Mouse (Mus musculus): ENCODE results near the gene Gm7137. TPM values are rescaled to one million over a fixed set of nuclear protein-coding genes. Genes with fewer than 3 reads are reported as not detected.
"Not testable (repeated sequence)": the region's sequence is repeated elsewhere in the genome, so short reads cannot be mapped to it uniquely, and the experiment has no call there.

The Gm7137 gene
- polyA plus RNA-seq, 1 experiment, result not detected

- TF ChIP-seq MYOG (IDR thresholded peaks at IDR 0.05; ENCODE audit: control insufficient read depth in 1 of 3, insufficient read depth in 1 of 3, insufficient read length in 2 of 3, low read depth in 2 of 3) (no peak), MYOD1 (IDR thresholded peaks at IDR 0.05; ENCODE audit: control insufficient read depth in 1 of 3, insufficient read length in 2 of 3, low read depth in 2 of 3) (no peak)
- H3K27me3 ChIP-seq (ENCODE audit: control insufficient read depth, insufficient read depth, insufficient read length), result peaks cover 14% of the 10 kb centered on the region
- H3K36me3 ChIP-seq (ENCODE audit: control insufficient read depth, insufficient read depth), result no peaks in the 10 kb centered on the region
- no peaks in the 10 kb centered on the region for H3K79me2 ChIP-seq (ENCODE audit: control insufficient read depth, insufficient read depth)
- H3K4me2 ChIP-seq (ENCODE audit: low read depth), result no peak overlapping the region
- H3K4me3 ChIP-seq, result no peak overlapping the region
- no peak overlapping the region for H3ac ChIP-seq (ENCODE audit: control insufficient read depth, insufficient read length)
Observed at GRCm38 (mm10) chr10:77797677-77798076, 9.7 kb upstream of the Gm7137 start.

DNA sequence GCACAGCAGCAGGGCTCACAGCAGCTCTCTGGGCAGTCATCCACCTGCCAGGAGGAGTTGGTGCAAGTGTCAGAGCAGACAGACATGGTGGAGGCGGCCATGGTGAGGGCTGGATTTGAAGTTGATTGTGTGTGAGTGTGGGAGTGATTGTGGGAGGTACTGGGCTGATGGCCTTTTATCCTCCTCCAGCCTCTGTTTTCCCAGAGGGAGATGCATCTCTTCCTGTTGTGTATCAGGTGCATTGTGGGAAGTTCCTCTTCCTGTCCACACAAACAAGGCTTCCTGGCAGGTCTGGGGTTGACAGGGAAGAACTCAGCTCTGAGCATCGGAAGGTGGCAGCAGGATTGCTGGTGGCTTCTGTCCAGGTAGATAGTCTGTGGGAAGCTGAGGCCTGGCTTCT lies 7.0 kb upstream of the Gm7137 start, which contains the start of gene Gm9639:
Gene Gm9639, minus strand, starts transcription at position 101 of the 400 bp plus-strand sequence.
- H3K27me3 ChIP-seq (ENCODE audit: control insufficient read depth, insufficient read depth, insufficient read length), result peaks cover 14% of the 10 kb centered on the region
- H3K4me3 ChIP-seq, result no peak within 1 kb of the TSS
- H3K4me2 ChIP-seq (ENCODE audit: low read depth), result no peak within 1 kb of the TSS
- H3K79me2 ChIP-seq (ENCODE audit: control insufficient read depth, insufficient read depth), result no peaks in the 10 kb centered on the region
- no peak within 1 kb of the TSS for H3ac ChIP-seq (ENCODE audit: control insufficient read depth, insufficient read length)
- H3K36me3 ChIP-seq (ENCODE audit: control insufficient read depth, insufficient read depth), result no peaks in the 10 kb centered on the region
- TF ChIP-seq CEBPB (IDR thresholded peaks at IDR 0.05; ENCODE audit: insufficient read depth, poor library complexity, severe bottlenecking), result no peak
- no peak for TF ChIP-seq REST (IDR thresholded peaks at IDR 0.05; ENCODE audit: insufficient read depth, insufficient read length)
- no peak for TF ChIP-seq POLR2A (IDR thresholded peaks at IDR 0.05; ENCODE audit: insufficient read length, low read depth)
- no peak for TF ChIP-seq TCF3 (IDR thresholded peaks at IDR 0.05; ENCODE audit: insufficient read length, low read depth)
- no peak for TF ChIP-seq MYOD1 (IDR thresholded peaks at IDR 0.05; ENCODE audit: control insufficient read depth in 1 of 3, insufficient read length in 2 of 3, low read depth in 2 of 3)
- no peak for TF ChIP-seq MYOG (IDR thresholded peaks at IDR 0.05; ENCODE audit: control insufficient read depth in 1 of 3, insufficient read depth in 1 of 3, insufficient read length in 2 of 3, low read depth in 2 of 3)
- no peak for TF ChIP-seq TCF12 (IDR thresholded peaks at IDR 0.05; ENCODE audit: insufficient read depth, poor library complexity, severe bottlenecking)
- TF ChIP-seq SRF (IDR thresholded peaks at IDR 0.05; ENCODE audit: control insufficient read depth, insufficient read length, low read depth), result no peak
- no peak for TF ChIP-seq MAX (IDR thresholded peaks at IDR 0.05; ENCODE audit: low read depth)
- TF ChIP-seq E2F4 (IDR thresholded peaks at IDR 0.05; ENCODE audit: insufficient read depth), result no peak
- no peak for TF ChIP-seq POLR2AphosphoS2 (IDR thresholded peaks at IDR 0.05; ENCODE audit: insufficient read length, low read depth)
- TF ChIP-seq USF1 (IDR thresholded peaks at IDR 0.05; ENCODE audit: low read depth), result no peak

- H3K4me2 ChIP-seq (ENCODE audit: low read depth), result no peak overlapping the region
- no peaks in the 10 kb centered on the region for H3K36me3 ChIP-seq (ENCODE audit: control insufficient read depth, insufficient read depth)
- no peak overlapping the region for H3K4me3 ChIP-seq
- TF ChIP-seq POLR2AphosphoS2 (IDR thresholded peaks at IDR 0.05; ENCODE audit: insufficient read length, low read depth), result no peak
- no peak for TF ChIP-seq REST (IDR thresholded peaks at IDR 0.05; ENCODE audit: insufficient read depth, insufficient read length)
- no peak for TF ChIP-seq POLR2A (IDR thresholded peaks at IDR 0.05; ENCODE audit: insufficient read length, low read depth)
- no peak for TF ChIP-seq CEBPB (IDR thresholded peaks at IDR 0.05; ENCODE audit: insufficient read depth, poor library complexity, severe bottlenecking)
- no peak for TF ChIP-seq E2F4 (IDR thresholded peaks at IDR 0.05; ENCODE audit: insufficient read depth)
- no peak for TF ChIP-seq MYOG (IDR thresholded peaks at IDR 0.05; ENCODE audit: control insufficient read depth in 1 of 3, insufficient read depth in 1 of 3, insufficient read length in 2 of 3, low read depth in 2 of 3)
- TF ChIP-seq MYOD1 (IDR thresholded peaks at IDR 0.05; ENCODE audit: control insufficient read depth in 1 of 3, insufficient read length in 2 of 3, low read depth in 2 of 3), result no peak
- no peaks in the 10 kb centered on the region for H3K79me2 ChIP-seq (ENCODE audit: control insufficient read depth, insufficient read depth)
- peaks cover 6% of the 10 kb centered on the region for H3K27me3 ChIP-seq (ENCODE audit: control insufficient read depth, insufficient read depth, insufficient read length)
- no peak overlapping the region for H3ac ChIP-seq (ENCODE audit: control insufficient read depth, insufficient read length)
Observed at GRCm38 (mm10) chr10:77788621-77789020, 621 bp upstream of the Gm7137 start.

DNA sequence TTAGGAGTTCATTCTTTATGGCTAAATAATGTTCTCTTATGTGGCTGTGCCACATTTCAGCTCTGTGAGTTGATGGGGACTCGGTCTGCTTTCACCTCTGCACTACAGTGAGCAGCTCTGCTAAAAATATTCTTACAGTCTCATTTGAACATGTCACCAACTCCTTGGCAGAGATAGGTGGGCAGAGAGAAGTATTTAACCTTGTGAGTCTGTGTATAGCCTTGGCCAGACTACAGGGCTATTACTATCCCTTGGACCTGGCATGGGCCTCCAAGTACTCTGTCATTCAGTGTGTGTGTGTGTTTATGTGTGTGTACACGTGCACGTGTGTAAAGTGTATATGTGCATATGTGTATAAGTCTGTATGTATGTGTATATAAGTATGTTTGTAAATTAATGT lies 4.6 kb downstream of the Gm7137 start:
- not testable (repeated sequence) for H3K27me3 ChIP-seq (ENCODE audit: control insufficient read depth, insufficient read depth, insufficient read length); H3K36me3 ChIP-seq (ENCODE audit: control insufficient read depth, insufficient read depth); H3ac ChIP-seq (ENCODE audit: control insufficient read depth, insufficient read length); H3K4me3 ChIP-seq; H3K79me2 ChIP-seq (ENCODE audit: control insufficient read depth, insufficient read depth); H3K4me2 ChIP-seq (ENCODE audit: low read depth)

DNA sequence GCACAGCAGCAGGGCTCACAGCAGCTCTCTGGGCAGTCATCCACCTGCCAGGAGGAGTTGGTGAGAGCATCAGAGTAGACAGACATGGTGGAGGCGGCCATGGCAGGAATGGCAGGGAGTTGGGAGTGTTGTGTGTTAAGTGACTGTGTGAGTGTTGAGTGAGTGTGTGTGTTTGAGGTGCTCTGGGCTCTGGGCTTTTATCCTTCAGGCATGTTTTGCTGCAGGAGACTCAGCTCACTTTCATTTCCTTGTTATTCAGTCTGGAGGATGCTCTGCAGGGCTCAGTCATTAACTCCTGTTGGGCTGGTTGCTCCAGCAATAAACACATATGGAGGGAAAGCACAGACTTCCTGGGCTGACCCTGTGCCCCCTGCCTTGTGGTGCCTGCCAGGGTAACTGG lies 5.6 kb downstream of the Gm7137 start, which contains the start of gene Gm3250:
Gene Gm3250, minus strand, starts transcription at position 101 of the 400 bp plus-strand sequence.
- not testable (repeated sequence) for H3K4me3 ChIP-seq; H3K27me3 ChIP-seq (ENCODE audit: control insufficient read depth, insufficient read depth, insufficient read length); H3K4me2 ChIP-seq (ENCODE audit: low read depth); H3K79me2 ChIP-seq (ENCODE audit: control insufficient read depth, insufficient read depth); H3K36me3 ChIP-seq (ENCODE audit: control insufficient read depth, insufficient read depth); H3ac ChIP-seq (ENCODE audit: control insufficient read depth, insufficient read length)

- not testable (repeated sequence) for H3K36me3 ChIP-seq (ENCODE audit: control insufficient read depth, insufficient read depth)
Observed at GRCm38 (mm10) chr10:77776844-77777243, 11.2 kb downstream of the Gm7137 start, which contains the start of gene Gm7138. Gm7138 (minus strand) TSS chr10:77776944.

DNA sequence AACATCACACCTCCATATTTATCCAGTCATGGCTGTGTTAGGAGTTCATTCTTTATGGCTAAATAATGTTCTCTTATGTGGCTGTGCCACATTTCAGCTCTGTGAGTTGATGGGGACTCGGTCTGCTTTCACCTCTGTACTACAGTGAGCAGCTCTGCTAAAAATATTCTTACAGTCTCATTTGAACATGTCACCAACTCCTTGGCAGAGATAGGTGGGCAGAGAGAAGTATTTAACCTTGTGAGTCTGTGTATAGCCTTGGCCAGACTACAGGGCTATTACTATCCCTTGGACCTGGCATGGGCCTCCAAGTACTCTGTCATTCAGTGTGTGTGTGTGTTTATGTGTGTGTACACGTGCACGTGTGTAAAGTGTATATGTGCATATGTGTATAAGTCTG lies 15.9 kb downstream of the Gm7137 start:
- not testable (repeated sequence) for H3K27me3 ChIP-seq (ENCODE audit: control insufficient read depth, insufficient read depth, insufficient read length); H3K4me3 ChIP-seq; H3K79me2 ChIP-seq (ENCODE audit: control insufficient read depth, insufficient read depth); H3ac ChIP-seq (ENCODE audit: control insufficient read depth, insufficient read length); H3K4me2 ChIP-seq (ENCODE audit: low read depth); H3K36me3 ChIP-seq (ENCODE audit: control insufficient read depth, insufficient read depth)

More at GRCm38 (mm10) chr10:77776844-77777243, 11.2 kb downstream of the Gm7137 start, which contains the start of gene Gm7138:
- H3K4me2 ChIP-seq (ENCODE audit: low read depth); H3K4me3 ChIP-seq; H3K27me3 ChIP-seq (ENCODE audit: control insufficient read depth, insufficient read depth, insufficient read length); H3K79me2 ChIP-seq (ENCODE audit: control insufficient read depth, insufficient read depth); H3ac ChIP-seq (ENCODE audit: control insufficient read depth, insufficient read length): not testable (repeated sequence)

DNA sequence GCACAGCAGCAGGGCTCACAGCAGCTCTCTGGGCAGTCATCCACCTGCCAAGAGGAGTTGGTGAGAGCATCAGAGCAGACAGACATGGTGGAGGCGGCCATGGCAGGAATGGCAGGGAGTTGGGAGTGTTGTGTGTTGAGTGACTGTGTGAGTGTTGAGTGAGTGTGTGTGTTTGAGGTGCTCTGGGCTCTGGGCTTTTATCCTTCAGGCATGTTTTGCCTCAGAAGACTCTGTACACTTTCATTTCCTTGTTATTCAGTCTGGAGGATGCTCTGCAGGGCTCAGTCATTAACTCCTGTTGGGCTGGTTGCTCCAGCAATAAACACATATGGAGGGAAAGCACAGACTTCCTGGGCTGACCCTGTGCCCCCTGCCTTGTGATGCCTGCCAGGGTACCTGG lies 16.8 kb downstream of the Gm7137 start, which contains the start of gene Gm3238:
Gene Gm3238, minus strand, starts transcription at position 101 of the 400 bp plus-strand sequence.
- H3K4me2 ChIP-seq (ENCODE audit: low read depth); H3K27me3 ChIP-seq (ENCODE audit: control insufficient read depth, insufficient read depth, insufficient read length); H3K79me2 ChIP-seq (ENCODE audit: control insufficient read depth, insufficient read depth); H3K4me3 ChIP-seq; H3K36me3 ChIP-seq (ENCODE audit: control insufficient read depth, insufficient read depth); H3ac ChIP-seq (ENCODE audit: control insufficient read depth, insufficient read length): not testable (repeated sequence)

Measured in myocyte (in vitro differentiated cells).